Mouse (Mus musculus) liver, adult 2 months (tissue): ENCODE results near the gene Arhgef38. TPM values are rescaled to one million over a fixed set of nuclear protein-coding genes. Genes with fewer than 3 reads are reported as not detected.

Source experiments
- DNase-seq: peaks from one replicate; pipeline ENCODE4 v3.0.0-alpha.2; 2011; ENCODE audit warnings: low read depth, low spot score; ENCODE audit errors: extremely low read depth
- H3K27ac ChIP-seq: fragments of 200-500 bp; replicated peaks from 2 replicates; pipeline ENCODE4 v1.5.1; 2012; ENCODE audit warnings: low read depth, mild to moderate bottlenecking, control low read depth, inconsistent platforms, low read length; ENCODE audit not compliant: insufficient read depth
- H3K27me3 ChIP-seq: fragments of 200-500 bp; 2 replicates; pipeline ENCODE4 v1.6.1; 2012; ENCODE audit warnings: mild to moderate bottlenecking, moderate library complexity, low read length, inconsistent platforms; ENCODE audit not compliant: control insufficient read depth, insufficient read depth
- H3K36me3 ChIP-seq: fragments of 200-500 bp; 2 replicates; pipeline ENCODE4 v1.6.1; 2012; ENCODE audit warnings: low read length, inconsistent platforms; ENCODE audit not compliant: control insufficient read depth, insufficient read depth
- H3K4me1 ChIP-seq: fragments of 200-500 bp; 2 replicates; pipeline ENCODE4 v1.6.1; 2011; ENCODE audit warnings: low read length; ENCODE audit not compliant: control insufficient read depth, insufficient read depth
- H3K4me3 ChIP-seq: fragments of 200-500 bp; 2 replicates; pipeline ENCODE4 v1.5.1; 2011; ENCODE audit warnings: low read depth, mild to moderate bottlenecking, control low read depth, low read length, moderate library complexity; ENCODE audit not compliant: insufficient read depth
- H3K79me2 ChIP-seq: fragments of 200-500 bp; 2 replicates; pipeline ENCODE4 v1.6.1; 2012; ENCODE audit warnings: inconsistent platforms, mild to moderate bottlenecking, low read length, moderate library complexity; ENCODE audit not compliant: control insufficient read depth, insufficient read depth
- H3K9ac ChIP-seq: fragments of 200-500 bp; 2 replicates; pipeline ENCODE4 v1.6.1; 2012; ENCODE audit warnings: low read depth, mild to moderate bottlenecking, control low read depth, inconsistent platforms, low read length
- CTCF ChIP-seq: fragments of 200-500 bp; IDR thresholded peaks from 2 replicates; pipeline ENCODE4 v1.5.1; 2011; ENCODE audit warnings: low read depth, low read length, control low read depth
- POLR2A ChIP-seq: fragments of 200-500 bp; IDR thresholded peaks from 2 replicates; pipeline ENCODE4 v1.6.1; 2011; ENCODE audit warnings: low read length, control low read depth; ENCODE audit not compliant: insufficient read depth; ENCODE audit errors: extremely low read depth
- WGBS: fragments of 180-500 bp; shearing (Covaris S2); methylation state at CpG from one replicate; pipeline ENCODE4 v1.1.7; 2018; 5-methylcytosine and 5-hydroxymethylcytosine counted together
- polyA plus RNA-seq: library from polyadenylated mRNA; depleted of rRNA; stranded (reverse); fragments of >200 nt; gene quantifications from 2 replicates; pipeline ENCODE4 v1.2.3, GENCODE M21; 2012
- total RNA-seq: library from RNA; depleted of rRNA; stranded (reverse); fragments of >200 nt; gene quantifications from 2 replicates; pipeline ENCODE4 v1.2.3, GENCODE M21; 2014

Gene Arhgef38
- total and polyA plus RNA-seq, 2 experiments: 0.09 TPM; not detected in 1

- Histone ChIP-seq H3K4me1 (no peaks in the 10 kb centered on the region), H3K27me3 (no peaks in the 10 kb centered on the region), H3K4me3 (no peak overlapping the region), H3K36me3 (no peaks in the 10 kb centered on the region), H3K79me2 (no peaks in the 10 kb centered on the region), H3K27ac (no peak overlapping the region), H3K9ac (no peak overlapping the region)
- WGBS: 61% methylated on average over 9 of the region's 9 CpGs
- TF ChIP-seq POLR2A (no peak), CTCF (no peak)
- no peak for DNase-seq
Measured at GRCm38 (mm10) chr3:133233993-133234392, 756 bp downstream of the Arhgef38 start.

DNA sequence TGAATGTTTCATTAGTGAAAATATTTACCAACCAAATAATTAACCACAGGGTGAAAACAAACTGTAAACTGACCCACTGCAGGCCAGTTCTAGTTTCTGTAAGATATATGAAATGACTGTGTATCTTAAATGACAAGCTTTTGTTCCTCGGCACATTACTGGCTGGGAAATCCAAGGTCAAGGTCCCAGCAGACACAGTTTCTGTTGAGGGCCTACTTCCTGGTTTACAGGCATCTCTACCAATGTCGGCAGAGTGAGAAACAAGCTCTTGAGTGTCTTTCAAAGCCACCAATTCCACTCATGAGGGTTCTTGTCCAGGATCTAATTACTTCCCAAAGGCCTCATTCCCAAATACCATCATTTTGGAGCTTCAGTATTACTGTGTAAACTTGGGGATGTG, 4.3 kb downstream of the Arhgef38 start:
- no peaks in the 10 kb centered on the region for H3K79me2 ChIP-seq
- H3K4me3 ChIP-seq: no peak overlapping the region
- TF ChIP-seq CTCF: no peak
- no peak for TF ChIP-seq POLR2A
- no peaks in the 10 kb centered on the region for H3K4me1 ChIP-seq
- H3K27me3 ChIP-seq: no peaks in the 10 kb centered on the region
- no peaks in the 10 kb centered on the region for H3K36me3 ChIP-seq
- WGBS: 57% methylated on average over 2 of the region's 2 CpGs
- DNase-seq: no peak
- no peak overlapping the region for H3K27ac ChIP-seq
- no peak overlapping the region for H3K9ac ChIP-seq

- no peak for DNase-seq
- H3K4me3 ChIP-seq: no peak overlapping the region
- no peaks in the 10 kb centered on the region for H3K4me1 ChIP-seq
- H3K79me2 ChIP-seq: no peaks in the 10 kb centered on the region
- TF ChIP-seq CTCF: no peak
- no peak for TF ChIP-seq POLR2A
- no peaks in the 10 kb centered on the region for H3K27me3 ChIP-seq
- H3K9ac ChIP-seq: no peak overlapping the region
- H3K36me3 ChIP-seq: no peaks in the 10 kb centered on the region
- H3K27ac ChIP-seq: no peak overlapping the region
Measured at GRCm38 (mm10) chr3:133229594-133229993, 5.2 kb downstream of the Arhgef38 start.

- no peaks in the 10 kb centered on the region for H3K36me3 ChIP-seq
- H3K27me3 ChIP-seq: no peaks in the 10 kb centered on the region
- H3K4me3 ChIP-seq: no peak overlapping the region
- no peak overlapping the region for H3K9ac ChIP-seq
- H3K79me2 ChIP-seq: no peaks in the 10 kb centered on the region
- no peaks in the 10 kb centered on the region for H3K4me1 ChIP-seq
- DNase-seq: no peak
- 67% methylated on average over 19 of the region's 19 CpGs for WGBS
- TF ChIP-seq POLR2A: no peak
- TF ChIP-seq CTCF: no peak
- no peak overlapping the region for H3K27ac ChIP-seq
Measured at GRCm38 (mm10) chr3:133227258-133228012, 7.3 kb downstream of the Arhgef38 start.

- no peak overlapping the region for H3K4me3 ChIP-seq
- H3K27ac ChIP-seq: no peak overlapping the region
- no peaks in the 10 kb centered on the region for H3K79me2 ChIP-seq
- TF ChIP-seq POLR2A (no peak), CTCF (no peak)
- no peaks in the 10 kb centered on the region for H3K4me1 ChIP-seq
- 83% methylated on average over 7 of the region's 7 CpGs for WGBS
- H3K27me3 ChIP-seq: no peaks in the 10 kb centered on the region
- DNase-seq: no peak
- no peak overlapping the region for H3K9ac ChIP-seq
- H3K36me3 ChIP-seq: no peaks in the 10 kb centered on the region
Measured at GRCm38 (mm10) chr3:133218501-133218900, 16.2 kb downstream of the Arhgef38 start.

DNA sequence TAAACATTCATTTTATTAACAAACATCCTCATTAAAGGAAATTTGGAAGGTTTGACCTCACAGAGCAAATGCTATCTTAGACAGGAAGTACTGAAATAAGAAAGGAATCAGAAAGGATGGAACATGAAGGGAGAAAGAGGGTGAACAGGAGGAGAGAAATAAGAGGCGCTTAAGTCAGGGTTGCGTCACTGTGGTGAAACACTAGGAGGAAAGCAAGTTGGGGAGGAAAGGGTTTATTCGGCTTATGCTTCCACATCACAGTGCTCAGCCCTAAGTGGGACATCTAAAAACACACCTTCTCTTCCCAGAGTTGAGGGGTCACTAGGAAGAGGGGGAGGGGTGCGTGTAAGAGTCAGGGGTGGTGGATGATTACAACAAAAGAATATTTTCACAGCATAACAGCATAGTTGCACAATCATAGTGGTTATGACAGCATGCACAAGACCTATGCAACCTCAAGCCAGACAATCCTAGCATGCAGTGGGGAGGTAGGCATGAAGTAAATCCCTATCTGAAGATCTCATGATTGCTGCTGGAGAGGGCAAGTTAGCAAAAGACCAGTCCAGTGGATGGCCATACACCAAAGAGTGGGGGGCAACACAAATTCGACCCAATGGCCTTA, 19.4 kb downstream of the Arhgef38 start:
- H3K9ac ChIP-seq: no peak overlapping the region
- no peaks in the 10 kb centered on the region for H3K36me3 ChIP-seq
- H3K4me3 ChIP-seq: no peak overlapping the region
- H3K27me3 ChIP-seq: no peaks in the 10 kb centered on the region
- no peaks in the 10 kb centered on the region for H3K79me2 ChIP-seq
- TF ChIP-seq POLR2A (no peak), CTCF (no peak)
- H3K27ac ChIP-seq: no peak overlapping the region
- DNase-seq: peak; percentile 7
- WGBS: 86% methylated on average over 5 of the region's 5 CpGs
- H3K4me1 ChIP-seq: no peaks in the 10 kb centered on the region
